Mouse (Mus musculus) myocyte (in vitro differentiated cells): ENCODE data around the gene Creb3l2.

Source experiments
- E2F4 ChIP-seq: IDR thresholded peaks from one replicate; pipeline ENCODE4 v1.6.1; 2011; ENCODE audit warnings: mild to moderate bottlenecking, control low read depth, moderate library complexity; ENCODE audit not compliant: insufficient read depth
- MAX ChIP-seq: IDR thresholded peaks from one replicate; pipeline ENCODE4 v1.6.1; 2011; ENCODE audit warnings: low read depth, mild to moderate bottlenecking, control low read depth
- MYOG ChIP-seq, 3 experiments: IDR thresholded peaks; one replicate each; pipeline ENCODE4 v1.6.1; 2011; ENCODE audit warnings: control low read depth in 2 of 3, low read depth in 2 of 3, mild to moderate bottlenecking in 2 of 3; ENCODE audit not compliant: insufficient read length in 2 of 3, control insufficient read depth in 1 of 3, insufficient read depth in 1 of 3
- POLR2A ChIP-seq: IDR thresholded peaks from one replicate; pipeline ENCODE4 v1.6.1; 2011; ENCODE audit warnings: low read depth, mild to moderate bottlenecking, control low read depth, moderate library complexity; ENCODE audit not compliant: insufficient read length
- POLR2AphosphoS2 ChIP-seq: IDR thresholded peaks from one replicate; pipeline ENCODE4 v1.6.1; 2011; ENCODE audit warnings: low read depth, control low read depth; ENCODE audit not compliant: insufficient read length
- TCF12 ChIP-seq: IDR thresholded peaks from one replicate; pipeline ENCODE4 v1.6.1; 2011; ENCODE audit warnings: mild to moderate bottlenecking, control low read depth; ENCODE audit not compliant: poor library complexity, insufficient read depth, severe bottlenecking
- TCF3 ChIP-seq: IDR thresholded peaks from one replicate; pipeline ENCODE4 v1.6.1; 2011; ENCODE audit warnings: low read depth, control low read depth; ENCODE audit not compliant: insufficient read length
- USF1 ChIP-seq: IDR thresholded peaks from one replicate; pipeline ENCODE4 v1.6.1; 2011; ENCODE audit warnings: low read depth, mild to moderate bottlenecking, control low read depth, moderate library complexity

- no peak for TF ChIP-seq USF1
- TF ChIP-seq MAX: no peak
- TF ChIP-seq POLR2A: no peak
- no peak for TF ChIP-seq E2F4
- no peak for TF ChIP-seq MYOG (IDR thresholded peaks at IDR 0.05; ENCODE audit: control insufficient read depth in 1 of 3, insufficient read depth in 1 of 3, insufficient read length in 2 of 3, low read depth in 2 of 3)
- no peak for TF ChIP-seq TCF3
- no peak for TF ChIP-seq POLR2AphosphoS2
- TF ChIP-seq TCF12: no peak
Measured at GRCm38 (mm10) chr6:37360813-37361385, 81.0 kb downstream of the Creb3l2 start.
